Mouse (Mus musculus) small intestine, adult 2 months (tissue): ENCODE data around the gene Defb41. TPM values are rescaled to one million over a fixed set of nuclear protein-coding genes. Genes with fewer than 3 reads are reported as not detected.
"Not testable (repeated sequence)": the region's sequence is repeated elsewhere in the genome, so short reads cannot be mapped to it uniquely, and the experiment has no call there.

Source experiments
- H3K27ac ChIP-seq: fragments of 200-500 bp; 2 replicates; pipeline ENCODE4 v1.5.1; 2012; ENCODE audit warnings: low read depth, low read length, control low read depth, inconsistent platforms; ENCODE audit not compliant: insufficient read depth
- H3K27me3 ChIP-seq: fragments of 200-500 bp; 2 replicates; pipeline ENCODE4 v1.6.1; 2012; ENCODE audit warnings: mild to moderate bottlenecking, moderate library complexity, low read length, inconsistent platforms; ENCODE audit not compliant: control insufficient read depth, insufficient read depth
- H3K36me3 ChIP-seq: fragments of 200-500 bp; 2 replicates; pipeline ENCODE4 v1.6.1; 2012; ENCODE audit warnings: mild to moderate bottlenecking, low read length, control low read depth, inconsistent platforms; ENCODE audit not compliant: control insufficient read depth, insufficient read depth
- H3K4me1 ChIP-seq: fragments of 200-500 bp; 2 replicates; pipeline ENCODE4 v1.6.1; 2012; ENCODE audit warnings: low read length, inconsistent platforms, mixed read lengths; ENCODE audit not compliant: control insufficient read depth, insufficient read depth, insufficient read length
- H3K4me3 ChIP-seq: fragments of 200-500 bp; 2 replicates; pipeline ENCODE4 v1.5.1; 2012; ENCODE audit warnings: low read depth, mild to moderate bottlenecking, control low read depth, inconsistent platforms, low read length, moderate library complexity
- CTCF ChIP-seq: fragments of 200-500 bp; IDR thresholded peaks from 2 replicates; pipeline ENCODE4 v1.5.1; 2012; ENCODE audit warnings: low read depth, mild to moderate bottlenecking, control low read depth, inconsistent platforms, low read length, moderate library complexity, mixed read lengths; ENCODE audit not compliant: insufficient replicate concordance, insufficient read length; ENCODE audit errors: extremely low read depth
- POLR2A ChIP-seq: fragments of 200-500 bp; IDR thresholded peaks from 2 replicates; pipeline ENCODE4 v1.6.1; 2012; ENCODE audit warnings: low read depth, mild to moderate bottlenecking, control low read depth, inconsistent platforms, low read length, moderate library complexity
- WGBS: fragments of 180-500 bp; shearing (Covaris S2); methylation state at CpG from one replicate; pipeline ENCODE4 v1.1.7; 2018; 5-methylcytosine and 5-hydroxymethylcytosine counted together
- polyA plus RNA-seq: library from polyadenylated mRNA; depleted of rRNA; stranded (reverse); fragments of >200 nt; gene quantifications from 2 replicates; pipeline ENCODE4 v1.2.3, GENCODE M21; 2012; rRNA removed

Gene Defb41
- not detected in 2 replicates for polyA plus RNA-seq

- TF ChIP-seq POLR2A (no peak), CTCF (no peak)
- Histone ChIP-seq H3K4me3 (no peak within 1 kb of the TSS), H3K4me1 (no peaks in the 10 kb centered on the region), H3K36me3 (no peaks in the 10 kb centered on the region), H3K27ac (no peak within 1 kb of the TSS), H3K27me3 (no peaks in the 10 kb centered on the region)
Measured at GRCm38 (mm10) chr1:18265038-18265437, at the start of gene Defb41. Defb41 (minus strand) TSS chr1:18265138.

GRCm38 (mm10) chr1:18308474-18308829, 43.5 kb upstream of the Defb41 start:
- no peak for TF ChIP-seq CTCF
- TF ChIP-seq POLR2A, result no peak
- Histone ChIP-seq H3K27ac (no peak overlapping the region), H3K27me3 (no peaks in the 10 kb centered on the region), H3K36me3 (no peaks in the 10 kb centered on the region), H3K4me1 (no peaks in the 10 kb centered on the region), H3K4me3 (no peak overlapping the region)
- WGBS, result 77% methylated on average over 4 of the region's 4 CpGs

- WGBS, result 85% methylated on average over 12 of the region's 12 CpGs
- Histone ChIP-seq H3K36me3 (no peaks in the 10 kb centered on the region), H3K4me1 (no peaks in the 10 kb centered on the region), H3K27me3 (no peaks in the 10 kb centered on the region), H3K4me3 (no peak overlapping the region), H3K27ac (no peak overlapping the region)
- TF ChIP-seq CTCF, result no peak
- TF ChIP-seq POLR2A, result no peak
Measured at GRCm38 (mm10) chr1:18307545-18308473, 42.9 kb upstream of the Defb41 start.

- Histone ChIP-seq H3K27ac (no peak overlapping the region), H3K4me3 (no peak overlapping the region), H3K27me3 (no peaks in the 10 kb centered on the region), H3K36me3 (no peaks in the 10 kb centered on the region), H3K4me1 (no peaks in the 10 kb centered on the region)
- WGBS, result 19% methylated on average over 4 of the region's 4 CpGs
- no peak for TF ChIP-seq CTCF
- TF ChIP-seq POLR2A, result no peak
Measured at GRCm38 (mm10) chr1:18292515-18292914, 27.6 kb upstream of the Defb41 start.

GRCm38 (mm10) chr1:18288860-18289259, 23.9 kb upstream of the Defb41 start:
- H3K27me3 ChIP-seq, result no peaks in the 10 kb centered on the region
- no peaks in the 10 kb centered on the region for H3K4me1 ChIP-seq
- no peak overlapping the region for H3K4me3 ChIP-seq
- WGBS, result 45% methylated on average over 3 of the region's 3 CpGs
- no peak for TF ChIP-seq CTCF
- H3K36me3 ChIP-seq, result no peaks in the 10 kb centered on the region
- no peak overlapping the region for H3K27ac ChIP-seq

GRCm38 (mm10) chr1:18287371-18287770, 22.4 kb upstream of the Defb41 start:
- H3K27me3 ChIP-seq, result no peaks in the 10 kb centered on the region
- H3K4me3 ChIP-seq, result no peak overlapping the region
- no peaks in the 10 kb centered on the region for H3K4me1 ChIP-seq
- TF ChIP-seq POLR2A (no peak), CTCF (no peak)
- no peaks in the 10 kb centered on the region for H3K36me3 ChIP-seq
- no peak overlapping the region for H3K27ac ChIP-seq

GRCm38 (mm10) chr1:18271095-18271494, 6.2 kb upstream of the Defb41 start:
- Histone ChIP-seq H3K27me3 (no peaks in the 10 kb centered on the region), H3K4me3 (no peak overlapping the region), H3K36me3 (no peaks in the 10 kb centered on the region), H3K27ac (no peak overlapping the region), H3K4me1 (no peaks in the 10 kb centered on the region)
- WGBS, result 76% methylated on average over 4 of the region's 4 CpGs
- TF ChIP-seq POLR2A, result no peak
- no peak for TF ChIP-seq CTCF

GRCm38 (mm10) chr1:18268845-18269244, 3.9 kb upstream of the Defb41 start:
- no peak for TF ChIP-seq CTCF
- no peak for TF ChIP-seq POLR2A
- Histone ChIP-seq H3K4me3 (no peak overlapping the region), H3K27me3 (no peaks in the 10 kb centered on the region), H3K27ac (no peak overlapping the region), H3K36me3 (no peaks in the 10 kb centered on the region), H3K4me1 (no peaks in the 10 kb centered on the region)
- WGBS, result 77% methylated on average over 5 of the region's 5 CpGs

GRCm38 (mm10) chr1:18245801-18246580, 18.9 kb downstream of the Defb41 start:
- 90% methylated on average over 9 of the region's 9 CpGs for WGBS
- H3K4me1 ChIP-seq, H3K27me3 ChIP-seq, H3K4me3 ChIP-seq, H3K36me3 ChIP-seq, H3K27ac ChIP-seq: not testable (repeated sequence)
